Mouse (Mus musculus) kidney, adult 18-20 months (tissue): Measurements from ENCODE around the gene Slmap.
"Not testable (repeated sequence)": the region's sequence is repeated elsewhere in the genome, so short reads cannot be mapped to it uniquely, and the experiment has no call there.

Experiments
- DNase-seq: peaks from one replicate; pipeline ENCODE4 v3.0.0; 2021

The Slmap gene

GRCm38 (mm10) chr14:26532752-26533151, 2.0 kb downstream of the Slmap start:
- no peak for DNase-seq

- DNase-seq = no peak
These were observed 3.1 kb downstream of the Slmap start for GRCm38 (mm10) chr14:26531410-26532313.

GRCm38 (mm10) chr14:26530350-26530749, 4.4 kb downstream of the Slmap start:
- DNase-seq = peak; percentile 72

GRCm38 (mm10) chr14:26528296-26528695, 6.4 kb downstream of the Slmap start:
- DNase-seq = no peak

- DNase-seq = no peak
These were observed 8.8 kb downstream of the Slmap start for GRCm38 (mm10) chr14:26525955-26526354.

- DNase-seq = no peak
These were observed 11.6 kb downstream of the Slmap start for GRCm38 (mm10) chr14:26523082-26523481.

GRCm38 (mm10) chr14:26519831-26520230, 14.9 kb downstream of the Slmap start:
- no peak for DNase-seq

- DNase-seq = no peak
These were observed 16.9 kb downstream of the Slmap start for GRCm38 (mm10) chr14:26517843-26518242.

GRCm38 (mm10) chr14:26516232-26516631, 18.5 kb downstream of the Slmap start:
- not testable (repeated sequence) for DNase-seq

GRCm38 (mm10) chr14:26515802-26516201, 18.9 kb downstream of the Slmap start:
- DNase-seq = no peak

- DNase-seq = no peak
These were observed 24.2 kb downstream of the Slmap start for GRCm38 (mm10) chr14:26510545-26510944.

- no peak for DNase-seq
These were observed 26.6 kb downstream of the Slmap start for GRCm38 (mm10) chr14:26508150-26508549.

GRCm38 (mm10) chr14:26507361-26507760, 27.4 kb downstream of the Slmap start:
- DNase-seq = no peak

GRCm38 (mm10) chr14:26504541-26504940, 30.2 kb downstream of the Slmap start:
- DNase-seq = no peak

- no peak for DNase-seq
These were observed 34.4 kb downstream of the Slmap start for GRCm38 (mm10) chr14:26500136-26500933.

- DNase-seq = no peak
These were observed 39.7 kb downstream of the Slmap start for GRCm38 (mm10) chr14:26495021-26495420.

GRCm38 (mm10) chr14:26491150-26491549, 43.6 kb downstream of the Slmap start:
- DNase-seq = peak; percentile 80

GRCm38 (mm10) chr14:26488329-26489020, 46.3 kb downstream of the Slmap start:
- no peak for DNase-seq

GRCm38 (mm10) chr14:26486416-26487198, 48.1 kb downstream of the Slmap start:
- no peak for DNase-seq

- DNase-seq = no peak
These were observed 53.3 kb downstream of the Slmap start for GRCm38 (mm10) chr14:26481457-26481856.

- DNase-seq = no peak
These were observed 57.0 kb downstream of the Slmap start for GRCm38 (mm10) chr14:26477738-26478137.

- DNase-seq = no peak
These were observed 58.3 kb downstream of the Slmap start for GRCm38 (mm10) chr14:26476391-26476790.
